Mouse (Mus musculus) kidney, adult 2 months (tissue): ENCODE results near the gene Kcng1.

ENCODE experiments used
- CTCF ChIP-seq: fragments of 200-500 bp; conservative IDR thresholded peaks from 2 replicates; pipeline ENCODE4 v1.5.1; 2011; ENCODE audit warnings: low read depth, mild to moderate bottlenecking, control low read depth, low read length, moderate library complexity, mixed read lengths; ENCODE audit not compliant: insufficient read depth, insufficient read length
- POLR2A ChIP-seq: fragments of 200-500 bp; IDR thresholded peaks from one replicate; pipeline ENCODE4 v1.6.1; 2011; ENCODE audit warnings: low read depth, low read length, control low read depth

DNA sequence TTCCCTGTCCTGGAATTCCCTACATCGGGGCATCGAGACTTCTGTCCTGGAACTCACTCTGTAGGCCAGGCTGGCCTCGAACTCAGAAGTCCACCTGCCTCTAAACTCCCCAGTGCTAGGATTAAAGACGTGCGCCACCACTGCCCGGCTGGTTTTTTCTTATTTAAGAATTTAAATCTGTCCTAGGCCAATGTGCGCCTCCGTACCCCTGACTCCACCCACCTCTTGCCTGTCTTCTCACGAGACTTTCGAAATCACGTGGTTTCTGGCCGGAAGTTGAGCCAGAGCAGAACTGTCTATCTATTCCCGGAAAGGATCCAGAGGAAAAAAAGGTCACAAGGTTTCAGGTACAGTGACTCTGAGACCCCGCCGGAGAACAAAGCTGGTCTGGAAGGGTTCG, 29.5 kb upstream of the Kcng1 start:
- TF ChIP-seq POLR2A (no peak), CTCF (no peak)
